Mouse (Mus musculus) stomach, postnatal 0 days (tissue): ENCODE data around the gene Crim1. TPM values are rescaled to one million over a fixed set of nuclear protein-coding genes. Genes with fewer than 3 reads are reported as not detected.

Experiments used
- ATAC-seq: fragments of 200-750 bp; cut with Nextera tagmentation; 2 replicates; pipeline ENCODE4 v1.8.0; 2017; ENCODE audit not compliant: low FRiP score, low TSS enrichment
- DNase-seq: peaks from one replicate; pipeline ENCODE4 v3.0.0-alpha.2; 2016; ENCODE audit warnings: low spot score
- H3K27ac ChIP-seq: fragments of 300-500 bp; sonication (generic); replicated peaks from 2 replicates; pipeline ENCODE4 v1.5.1; 2014; ENCODE audit warnings: mild to moderate bottlenecking, control low read depth
- H3K27me3 ChIP-seq: fragments of 300-500 bp; sonication (generic); 2 replicates; pipeline ENCODE4 v1.6.1; 2014; ENCODE audit warnings: low read length; ENCODE audit not compliant: control insufficient read depth, insufficient read depth
- H3K36me3 ChIP-seq: fragments of 300-500 bp; sonication (generic); 2 replicates; pipeline ENCODE4 v1.6.1; 2014; ENCODE audit warnings: low read length, mixed read lengths; ENCODE audit not compliant: control insufficient read depth, insufficient read depth
- H3K4me1 ChIP-seq: fragments of 300-500 bp; sonication (generic); replicated peaks from 2 replicates; pipeline ENCODE4 v1.6.1; 2014; ENCODE audit warnings: antibody characterized with exemption; ENCODE audit not compliant: control insufficient read depth, insufficient read depth
- H3K4me2 ChIP-seq: fragments of 300-500 bp; sonication (generic); replicated peaks from 2 replicates; pipeline ENCODE4 v1.6.1; 2014; ENCODE audit warnings: low read depth, mild to moderate bottlenecking, control low read depth, moderate library complexity
- H3K4me3 ChIP-seq: fragments of 300-500 bp; sonication (generic); 2 replicates; pipeline ENCODE4 v1.5.1; 2014; ENCODE audit warnings: low read depth, low read length, control low read depth
- H3K9ac ChIP-seq: fragments of 300-500 bp; sonication (generic); 2 replicates; pipeline ENCODE4 v1.6.1; 2014; ENCODE audit warnings: mild to moderate bottlenecking, low read length, control low read depth, mixed read lengths
- H3K9me3 ChIP-seq: fragments of 300-500 bp; sonication (generic); 2 replicates; pipeline ENCODE4 v1.6.1; 2016; ENCODE audit warnings: low read length; ENCODE audit not compliant: control insufficient read depth
- CTCF ChIP-seq: IDR thresholded peaks from 2 replicates; pipeline ENCODE4 v1.5.1; 2016; ENCODE audit warnings: antibody characterized with exemption, low read depth, mild to moderate bottlenecking, moderate library complexity
- EP300 ChIP-seq: optimal IDR thresholded peaks from 2 replicates; pipeline ENCODE3; 2016; ENCODE audit warnings: antibody characterized with exemption
- WGBS: fragments of 180-500 bp; shearing (Covaris S2); extraction: QIAGEN DNeasy Blood & Tissue Kit; methylation state at CpG from one replicate; pipeline ENCODE4 v1.1.7; 2014; 5-methylcytosine and 5-hydroxymethylcytosine counted together
- polyA plus RNA-seq: library from polyadenylated mRNA; unstranded; fragments of >200 nt; fragmentation: Nextera tagmentation; extraction: Ambion mirVana; gene quantifications from 2 replicates; pipeline ENCODE4 v1.2.1, GENCODE M21; 2015

The Crim1 gene
- polyA plus RNA-seq, 1 experiment from 2014 or later, result 5.1 TPM

GRCm38 (mm10) chr17:78211881-78212280, 11.8 kb downstream of the Crim1 start:
- H3K27me3 ChIP-seq, result no peaks in the 10 kb centered on the region
- H3K4me3 ChIP-seq, result no peak overlapping the region
- DNase-seq, result no peak
- no peak overlapping the region for H3K4me2 ChIP-seq
- H3K36me3 ChIP-seq, result no peaks in the 10 kb centered on the region
- H3K27ac ChIP-seq, result no peak overlapping the region
- TF ChIP-seq CTCF (no peak), EP300 (no peak)
- H3K9ac ChIP-seq, result no peak overlapping the region
- H3K4me1 ChIP-seq, result peaks cover 8% of the 10 kb centered on the region; the same call in 1 of the 2 replicates
- H3K9me3 ChIP-seq, result no peaks in the 10 kb centered on the region
- ATAC-seq, result no peak
- WGBS, result 60% methylated on average over 5 of the region's 5 CpGs

- no peak for DNase-seq
- Histone ChIP-seq H3K36me3 (no peaks in the 10 kb centered on the region), H3K4me2 (no peak overlapping the region), H3K9me3 (no peaks in the 10 kb centered on the region), H3K4me1 (peaks cover 5% of the 10 kb centered on the region; the same call in 1 of the 2 replicates), H3K27me3 (no peaks in the 10 kb centered on the region), H3K4me3 (no peak overlapping the region), H3K27ac (peak overlapping the region; percentile 73), H3K9ac (no peak overlapping the region)
- peak; percentile 45; the same call in 1 of the 2 replicates for ATAC-seq
- TF ChIP-seq CTCF, result no peak
- no peak for TF ChIP-seq EP300
- 47% methylated on average over 6 of the region's 6 CpGs for WGBS
Measured at GRCm38 (mm10) chr17:78213128-78213527, 13.1 kb downstream of the Crim1 start.

- WGBS, result 47% methylated on average over 3 of the region's 3 CpGs
- Histone ChIP-seq H3K4me3 (no peak overlapping the region), H3K4me2 (no peak overlapping the region), H3K36me3 (no peaks in the 10 kb centered on the region), H3K9me3 (no peaks in the 10 kb centered on the region), H3K9ac (no peak overlapping the region), H3K27ac (peak overlapping the region; percentile 56; the same call in 1 of the 2 replicates), H3K27me3 (no peaks in the 10 kb centered on the region), H3K4me1 (peaks cover 5% of the 10 kb centered on the region; the same call in 1 of the 2 replicates)
- TF ChIP-seq EP300, result no peak
- no peak for TF ChIP-seq CTCF
- ATAC-seq, result no peak
- no peak for DNase-seq
Measured at GRCm38 (mm10) chr17:78216526-78216925, 16.5 kb downstream of the Crim1 start.

- Histone ChIP-seq H3K27ac (no peak overlapping the region; the same call in 1 of the 2 replicates), H3K4me3 (no peak overlapping the region), H3K4me2 (no peak overlapping the region), H3K4me1 (peaks cover 5% of the 10 kb centered on the region; the same call in 1 of the 2 replicates), H3K9ac (no peak overlapping the region), H3K9me3 (no peaks in the 10 kb centered on the region), H3K27me3 (no peaks in the 10 kb centered on the region), H3K36me3 (no peaks in the 10 kb centered on the region)
- DNase-seq (no peak), ATAC-seq (no peak)
- TF ChIP-seq EP300, result no peak
- TF ChIP-seq CTCF, result no peak
- WGBS, result 58% methylated on average over 6 of the region's 6 CpGs
Measured at GRCm38 (mm10) chr17:78217406-78217805, 17.4 kb downstream of the Crim1 start.

GRCm38 (mm10) chr17:78218506-78219232, 18.6 kb downstream of the Crim1 start:
- WGBS, result 58% methylated on average over 10 of the region's 10 CpGs
- Histone ChIP-seq H3K4me2 (0 out of 2 replicates have a peak overlapping the region, but pooled peaks have one; percentile 12), H3K4me3 (no peak overlapping the region), H3K4me1 (peaks cover 5% of the 10 kb centered on the region; the same call in 1 of the 2 replicates), H3K36me3 (no peaks in the 10 kb centered on the region), H3K27ac (peak overlapping the region; percentile 77), H3K9me3 (no peaks in the 10 kb centered on the region), H3K27me3 (no peaks in the 10 kb centered on the region), H3K9ac (no peak overlapping the region)
- ATAC-seq, result peak; percentile 87
- TF ChIP-seq EP300, result no peak
- no peak for TF ChIP-seq CTCF
- peak; percentile 80 for DNase-seq

- 0 out of 2 replicates have a peak, but pooled peaks cover 3% of the 10 kb centered on the region for H3K4me1 ChIP-seq
- DNase-seq (peak; percentile 62), ATAC-seq (no peak; the same call in 1 of the 2 replicates)
- no peak overlapping the region for H3K4me2 ChIP-seq
- H3K4me3 ChIP-seq, result no peak overlapping the region
- TF ChIP-seq CTCF, result no peak
- TF ChIP-seq EP300, result no peak
- no peaks in the 10 kb centered on the region for H3K9me3 ChIP-seq
- no peak overlapping the region for H3K27ac ChIP-seq
- WGBS, result 23% methylated on average over 8 of the region's 8 CpGs
- no peaks in the 10 kb centered on the region for H3K27me3 ChIP-seq
- no peak overlapping the region for H3K9ac ChIP-seq
- no peaks in the 10 kb centered on the region for H3K36me3 ChIP-seq
Measured at GRCm38 (mm10) chr17:78221007-78221642, 21.1 kb downstream of the Crim1 start.
